Mouse (Mus musculus): ENCODE data around the gene Snx6. TPM values are rescaled to one million over a fixed set of nuclear protein-coding genes. Genes with fewer than 3 reads are reported as not detected.
"Not testable (repeated sequence)": the region's sequence is repeated elsewhere in the genome, so short reads cannot be mapped to it uniquely, and the experiment has no call there.

Gene Snx6
- 10 to 100 TPM; 55.1 to 61.0 TPM for total RNA-seq (2021)
- long read RNA-seq, experiment 1, transcript Snx6-201 (14 exons, 1,928 nt) = major isoform, 113 of 164 reads
- long read RNA-seq, experiment 1, partial matches to known transcripts = 29 of 164 reads
- long read RNA-seq, experiment 1, other reads (novel, unspliced or antisense) = 22 of 164 reads
- long read RNA-seq, experiment 2, transcript Snx6-201 (14 exons, 1,928 nt) = major isoform, 100 of 160 reads
- long read RNA-seq, experiment 2, partial matches to known transcripts = 32 of 160 reads
- long read RNA-seq, experiment 2, other reads (novel, unspliced or antisense) = 28 of 160 reads

DNA sequence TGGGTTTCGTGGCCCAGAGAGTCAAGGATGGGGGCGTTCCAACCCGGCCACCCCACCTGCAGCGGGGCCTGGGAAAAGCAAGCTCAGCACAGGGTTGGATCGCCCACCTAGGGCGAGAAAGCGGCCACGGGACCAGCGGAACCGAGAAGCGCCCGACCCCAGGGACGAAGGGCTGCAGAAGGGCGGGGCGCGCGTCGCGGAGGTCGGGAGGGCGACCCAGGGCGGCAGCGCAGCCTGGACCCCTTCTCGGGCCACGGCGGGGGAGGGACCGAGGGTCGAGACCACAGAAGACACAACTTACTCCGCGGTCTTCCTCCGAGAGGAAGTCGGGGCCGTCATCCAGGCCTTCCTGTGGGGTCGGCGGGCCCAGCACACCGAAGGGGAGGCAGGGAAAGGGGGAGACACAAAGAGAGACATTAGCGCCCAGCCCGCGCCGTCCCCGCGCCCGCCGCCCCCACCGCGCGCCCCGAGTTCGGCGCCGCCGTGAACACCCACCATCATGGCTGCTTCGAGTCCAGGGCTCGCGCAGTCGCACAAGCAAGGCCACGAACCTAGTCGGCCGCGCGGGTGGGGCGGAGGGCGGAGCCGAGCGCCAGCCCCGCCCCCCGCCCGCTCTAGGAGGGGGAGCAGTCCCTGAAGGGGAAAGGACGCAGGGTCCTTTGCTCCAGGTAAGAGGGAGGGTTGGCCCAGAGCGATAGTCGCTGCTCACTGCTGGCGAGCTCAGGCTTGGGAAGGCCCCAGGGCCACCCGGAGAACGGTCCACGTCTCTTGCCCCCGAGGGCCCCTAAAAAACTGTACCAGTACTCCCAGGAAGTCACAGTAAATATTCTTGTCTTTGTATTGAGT, at the start of gene Snx6:
Snx6 (minus strand) TSS at position 551 of the 846 bp plus-strand sequence.
- DNase-seq (ENCODE audit: low spot score in 2 of 2) = peak; percentile 81 to 84

DNA sequence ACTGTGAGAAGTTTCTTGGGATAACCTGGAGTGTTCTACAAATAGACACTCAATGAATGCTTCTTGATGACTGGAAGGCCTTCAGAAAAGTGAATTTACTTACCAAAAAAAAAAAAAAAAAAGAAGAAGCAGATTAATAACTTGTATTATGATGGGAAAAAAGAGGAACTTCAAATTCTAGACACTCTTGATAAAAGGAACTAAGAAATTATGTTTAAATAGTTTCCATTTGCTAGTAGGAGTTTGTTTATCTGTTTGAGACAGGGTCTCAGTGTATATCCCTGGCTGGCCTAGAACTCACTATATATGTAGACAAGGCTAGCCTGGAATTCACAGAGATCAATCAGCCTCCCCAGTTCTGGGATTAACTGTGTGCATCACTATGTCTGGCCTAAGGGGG, 48.9 kb upstream of the Snx6 start:
- DNase-seq (ENCODE audit: low spot score in 2 of 2) = no peak

DNA sequence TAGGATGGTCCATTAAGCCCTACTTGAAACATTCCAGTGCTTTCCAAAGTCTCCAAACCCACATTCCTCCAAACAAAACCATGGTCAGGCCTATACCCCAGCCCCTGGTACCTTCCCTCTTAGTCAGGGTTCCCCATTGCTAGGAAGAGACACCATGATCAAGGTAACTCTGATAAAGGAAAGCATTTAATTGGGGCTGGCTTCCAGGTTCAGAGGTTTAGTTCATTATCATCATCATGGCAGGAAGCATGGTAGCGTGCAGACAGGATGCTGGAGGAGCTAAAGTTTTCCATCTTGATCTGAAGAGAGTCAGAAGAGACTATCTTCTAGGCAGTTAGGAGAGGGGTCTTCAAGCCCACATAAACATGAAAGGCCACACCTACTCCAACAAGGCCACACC, 46.1 kb upstream of the Snx6 start:
- DNase-seq (ENCODE audit: low spot score in 2 of 2) = no peak

DNA sequence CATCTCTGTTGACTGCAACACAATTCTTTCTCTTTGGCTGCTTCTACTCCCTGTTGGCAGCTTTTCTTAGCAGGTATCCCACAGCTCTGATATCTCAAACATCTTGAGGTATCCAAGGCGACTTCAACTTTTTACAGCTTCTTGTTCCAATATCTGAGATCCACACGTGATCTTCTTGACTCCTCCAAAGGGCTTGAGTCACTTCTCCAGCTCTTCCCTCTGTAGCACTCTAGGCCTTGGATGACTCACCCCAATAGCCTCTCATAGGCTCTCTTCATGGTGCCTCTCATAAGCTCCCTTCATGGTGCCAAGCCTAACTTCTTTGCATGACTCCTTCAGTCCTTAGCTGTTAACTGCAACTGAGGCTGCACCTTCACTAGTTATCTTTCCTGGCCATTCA, 44.3 kb upstream of the Snx6 start:
- no peak for DNase-seq (ENCODE audit: low spot score in 2 of 2)

DNA sequence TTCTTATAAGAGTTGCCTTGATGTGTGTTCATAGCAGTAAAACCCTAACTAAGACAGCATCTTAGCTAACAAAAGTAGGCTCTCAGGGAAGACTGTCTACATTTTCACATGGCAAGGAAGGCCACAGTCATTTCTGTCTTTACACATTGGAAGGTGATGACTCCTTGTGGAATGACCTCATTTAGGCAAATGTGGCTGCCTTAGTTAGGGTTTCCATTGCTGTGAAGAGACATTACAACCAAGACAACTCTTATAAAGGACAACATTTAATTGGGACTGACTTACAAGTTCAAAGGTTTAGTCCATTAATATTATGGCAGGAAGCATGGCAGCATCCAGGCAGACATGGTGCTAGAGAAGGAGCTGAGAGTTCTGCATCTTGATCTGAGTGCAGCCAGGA, 43.4 kb upstream of the Snx6 start:
- no peak for DNase-seq (ENCODE audit: low spot score in 2 of 2)

DNA sequence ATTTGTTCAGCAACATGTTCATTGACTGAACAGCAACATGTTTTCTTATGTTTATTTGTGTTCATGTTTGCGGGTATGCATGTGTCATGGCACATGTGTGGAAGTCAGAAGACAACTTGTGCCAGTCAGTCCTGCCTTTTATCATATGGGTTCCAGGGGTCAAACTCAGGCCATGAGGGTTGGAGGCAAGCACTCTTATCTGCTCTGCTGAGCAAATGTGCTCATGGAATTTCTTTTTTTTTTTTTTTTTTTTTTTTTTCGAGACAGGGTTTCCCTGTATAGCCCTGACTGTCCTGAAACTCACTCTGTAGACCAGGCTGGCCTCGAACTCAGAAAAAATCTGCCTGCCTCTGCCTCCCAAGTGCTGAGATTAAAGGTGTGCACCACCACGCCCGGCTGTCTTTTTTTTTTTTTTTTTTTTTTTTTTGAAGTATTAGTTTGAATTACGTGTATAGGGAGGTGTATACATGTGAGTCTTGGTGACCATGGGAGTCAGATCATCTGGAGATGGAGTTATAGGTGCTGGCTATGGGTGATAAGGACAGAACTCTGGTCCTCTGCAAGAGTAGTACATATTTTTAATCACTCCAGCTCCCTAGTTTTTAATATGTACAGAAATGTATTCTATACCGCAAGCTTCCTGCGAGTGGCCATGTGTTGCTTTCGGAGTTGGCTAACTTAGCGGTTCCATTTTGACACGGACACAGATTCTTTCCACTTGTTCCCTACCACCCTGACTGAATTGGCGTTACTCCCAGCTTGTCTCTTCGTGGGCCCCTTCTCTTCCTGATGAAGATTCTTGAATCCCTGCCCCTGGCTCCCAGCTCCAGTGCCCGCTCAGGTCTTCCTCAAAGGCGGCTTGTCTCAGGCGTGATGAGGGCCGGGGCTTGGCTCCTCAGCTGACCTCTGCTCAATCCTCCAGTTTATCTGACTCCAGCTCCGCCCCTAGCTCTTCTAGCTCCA, 40.4 kb upstream of the Snx6 start:
- peak in 1 of 2 experiments; percentile 34 for DNase-seq (ENCODE audit: low spot score in 2 of 2)

DNA sequence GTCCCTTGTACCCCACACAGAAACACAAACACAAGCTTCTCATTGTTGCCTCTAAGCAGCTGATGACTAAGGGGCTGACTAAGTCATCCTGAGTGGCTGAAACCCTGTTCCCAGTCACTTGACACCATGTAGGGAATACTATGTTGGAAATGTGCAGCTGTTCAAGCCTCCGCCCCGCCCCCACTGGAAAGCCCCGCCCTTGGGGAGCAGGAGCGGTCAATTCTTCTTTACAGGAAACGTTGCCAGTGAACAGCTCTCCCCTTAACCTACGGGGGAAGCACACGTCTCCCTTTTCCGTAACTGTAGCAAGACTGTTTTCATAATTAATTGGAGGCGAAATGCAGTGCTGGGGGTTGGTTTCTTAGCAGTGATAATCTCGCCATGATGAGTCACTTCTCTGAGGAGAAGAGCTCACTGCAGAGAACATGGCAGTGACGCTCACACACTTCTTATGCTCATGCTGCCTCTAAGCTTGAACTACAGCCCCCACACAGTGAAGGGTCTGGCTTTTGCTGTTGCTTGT, 39.5 kb upstream of the Snx6 start:
- peak; percentile 77 to 89 for DNase-seq (ENCODE audit: low spot score in 2 of 2)

DNA sequence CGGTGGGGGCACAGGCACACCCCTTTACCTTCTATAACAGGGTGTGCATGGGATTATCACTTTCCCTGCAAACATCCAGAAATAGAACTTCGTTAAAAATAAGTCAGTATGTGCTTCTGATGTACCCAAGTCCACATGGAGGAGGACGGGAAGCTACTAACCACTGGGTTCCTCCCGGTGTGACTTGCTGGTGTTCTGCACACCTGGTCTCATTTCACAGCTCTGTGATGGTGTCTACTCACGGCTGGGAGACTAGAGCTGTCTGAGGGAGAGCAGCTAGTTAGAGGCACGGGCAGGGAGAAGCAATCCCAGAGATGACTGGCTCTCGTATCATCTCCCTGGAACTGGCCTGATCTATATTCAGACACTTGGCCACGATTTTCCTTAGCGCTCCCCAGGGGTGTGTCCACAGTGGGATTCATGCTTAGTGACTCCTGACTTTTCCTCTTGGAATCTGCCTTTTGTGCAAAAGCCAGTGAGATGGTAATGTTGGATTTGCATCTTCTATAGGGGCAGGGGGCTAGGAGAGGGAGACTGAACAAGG, 38.4 kb upstream of the Snx6 start:
- peak in 1 of 2 experiments; percentile 25 for DNase-seq (ENCODE audit: low spot score in 2 of 2)

DNA sequence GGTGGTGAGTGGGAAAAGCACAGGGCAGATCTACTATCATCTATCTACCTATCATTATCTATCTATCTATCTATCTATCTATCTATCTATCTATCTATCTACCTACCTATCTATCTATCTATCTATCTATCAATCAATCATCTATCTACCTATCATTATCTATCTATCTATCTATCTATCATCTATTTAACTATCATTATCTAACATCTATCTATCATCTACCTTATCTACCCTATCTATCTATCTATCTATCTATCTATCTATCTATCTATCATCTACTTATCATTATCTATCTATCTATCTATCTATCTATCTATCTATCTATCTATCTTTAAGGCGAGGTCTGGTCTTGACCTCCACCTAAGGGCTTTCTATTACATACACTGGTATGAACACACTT, 36.4 kb upstream of the Snx6 start:
- DNase-seq (ENCODE audit: low spot score in 2 of 2) = not testable (repeated sequence)

DNA sequence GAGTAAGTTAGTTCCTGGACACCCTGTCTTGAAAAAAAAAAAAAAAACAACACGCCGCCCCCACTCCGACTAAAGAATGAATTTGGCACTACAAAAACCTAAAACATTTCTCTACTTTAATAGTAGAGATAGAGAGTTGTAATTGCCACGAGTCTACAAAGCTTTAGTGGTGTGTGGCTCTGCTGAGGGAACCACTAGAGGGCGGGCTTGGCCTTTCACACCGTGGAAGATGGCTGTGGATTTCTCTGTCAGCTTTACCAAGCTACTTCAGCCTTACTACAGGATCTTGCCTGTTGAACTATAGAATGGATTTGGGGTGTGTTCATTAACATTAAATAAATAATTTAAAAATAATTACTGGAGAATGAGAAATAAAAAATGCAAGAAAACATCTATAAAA, 35.1 kb upstream of the Snx6 start:
- DNase-seq (ENCODE audit: low spot score in 2 of 2) = peak; percentile 62 to 80

DNA sequence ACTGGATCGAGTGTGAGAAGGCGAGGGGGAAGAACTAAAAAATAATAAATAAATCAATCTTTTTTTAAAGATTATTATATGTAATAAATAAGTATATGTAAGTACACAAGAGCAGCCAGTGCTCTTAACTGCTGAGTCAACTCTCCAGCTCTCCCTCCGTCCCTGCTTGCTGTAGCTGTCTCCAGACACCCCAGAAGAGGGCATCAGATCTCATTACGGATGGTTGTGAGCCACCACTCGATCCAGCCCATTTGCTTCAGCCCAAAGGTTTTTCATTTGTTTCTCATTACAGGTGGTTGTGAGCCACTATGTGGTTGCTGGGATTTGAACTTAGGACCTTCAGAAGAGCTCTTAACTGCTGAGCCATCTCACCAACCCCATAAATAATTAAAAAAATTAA, 34.4 kb upstream of the Snx6 start:
- no peak for DNase-seq (ENCODE audit: low spot score in 2 of 2)

DNA sequence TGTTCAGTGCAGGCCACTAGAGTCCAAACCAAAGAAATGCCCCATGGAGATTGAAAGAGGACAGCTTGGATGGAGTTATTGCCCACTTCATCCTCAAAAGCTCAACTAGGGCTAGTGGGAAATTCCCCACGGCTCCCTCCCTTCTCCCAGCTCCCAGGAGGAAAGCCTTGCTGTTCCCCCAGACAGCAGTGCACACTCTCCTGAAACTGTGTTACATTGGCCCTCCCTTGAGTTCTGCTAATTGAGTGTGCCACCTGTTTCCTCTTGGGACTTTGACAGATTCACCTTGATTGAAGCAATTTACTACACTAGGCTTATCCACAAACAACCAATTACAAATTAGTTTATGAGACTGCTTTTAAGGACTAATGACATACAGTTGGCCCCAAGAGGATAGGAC, 32.5 kb upstream of the Snx6 start:
- DNase-seq (ENCODE audit: low spot score in 2 of 2) = no peak

DNA sequence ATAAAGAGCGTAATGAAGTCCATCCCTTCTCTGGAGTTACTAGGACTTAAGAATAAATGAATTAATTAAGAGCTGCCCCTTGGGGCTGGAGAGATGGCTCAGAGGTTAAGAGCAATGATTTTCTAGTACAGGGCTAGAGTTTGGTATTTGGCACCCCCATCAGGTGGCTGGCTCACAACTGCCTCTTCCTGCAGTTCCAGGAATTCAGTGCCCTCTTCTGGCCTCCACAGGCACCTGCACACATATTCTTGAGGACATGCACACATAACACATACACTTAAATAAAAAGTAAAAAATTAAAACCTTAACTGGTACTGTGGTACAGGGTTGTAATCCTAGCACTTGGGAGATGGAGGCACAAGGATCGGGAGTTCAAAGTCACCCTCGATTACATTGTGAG, 29.7 kb upstream of the Snx6 start:
- DNase-seq (ENCODE audit: low spot score in 2 of 2) = no peak

DNA sequence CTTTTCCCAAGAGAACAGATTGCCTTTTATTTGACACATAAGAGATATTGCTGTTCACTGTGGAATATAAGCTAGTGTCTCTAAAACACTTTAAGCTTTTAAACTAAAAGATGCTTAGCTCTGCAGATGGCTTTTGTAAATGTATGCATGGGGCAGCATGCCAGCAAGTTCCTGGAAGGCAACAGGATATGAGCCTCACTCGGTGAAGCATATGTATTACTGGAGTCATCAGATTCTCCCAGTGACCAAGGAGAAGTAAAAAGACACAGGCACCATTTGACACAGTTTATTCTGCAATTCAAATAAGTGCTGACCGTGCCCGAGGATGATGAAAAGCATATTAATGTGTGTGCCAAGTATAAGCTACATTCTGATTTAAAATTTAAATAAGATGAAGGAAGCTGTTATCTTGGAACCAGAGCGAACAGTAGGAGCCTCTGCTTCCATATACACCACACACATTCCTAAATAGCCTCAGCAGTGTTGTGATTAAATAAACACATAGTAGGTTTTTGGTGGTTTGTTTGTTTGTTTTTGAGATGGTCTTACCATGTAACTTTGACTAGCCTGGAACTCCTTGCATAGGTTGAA, 27.4 kb upstream of the Snx6 start:
- peak in 1 of 2 experiments; percentile 28 for DNase-seq (ENCODE audit: low spot score in 2 of 2)

DNA sequence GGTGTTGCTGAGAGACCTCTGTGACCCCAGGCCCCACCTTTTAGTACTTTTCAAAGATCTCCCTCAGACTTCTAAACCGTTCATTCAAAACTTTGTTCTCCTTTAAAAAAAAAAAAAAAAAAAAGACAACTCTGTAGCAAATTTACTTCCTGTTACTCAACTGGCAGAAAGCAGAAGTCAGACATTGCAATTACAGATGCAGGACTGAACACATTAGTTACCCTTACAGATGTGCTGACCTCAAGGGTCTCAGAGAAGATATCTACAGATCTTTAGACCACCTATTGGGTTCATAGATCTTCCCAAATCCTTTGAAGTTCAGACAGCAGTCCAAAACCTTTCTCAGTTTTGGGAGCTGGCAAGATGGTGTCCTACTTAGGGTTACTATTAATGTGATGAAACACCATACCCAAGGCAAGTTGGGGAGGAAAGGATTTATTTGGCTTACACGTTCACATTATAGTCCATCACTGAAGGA, 25.2 kb upstream of the Snx6 start:
- no peak for DNase-seq (ENCODE audit: low spot score in 2 of 2)

DNA sequence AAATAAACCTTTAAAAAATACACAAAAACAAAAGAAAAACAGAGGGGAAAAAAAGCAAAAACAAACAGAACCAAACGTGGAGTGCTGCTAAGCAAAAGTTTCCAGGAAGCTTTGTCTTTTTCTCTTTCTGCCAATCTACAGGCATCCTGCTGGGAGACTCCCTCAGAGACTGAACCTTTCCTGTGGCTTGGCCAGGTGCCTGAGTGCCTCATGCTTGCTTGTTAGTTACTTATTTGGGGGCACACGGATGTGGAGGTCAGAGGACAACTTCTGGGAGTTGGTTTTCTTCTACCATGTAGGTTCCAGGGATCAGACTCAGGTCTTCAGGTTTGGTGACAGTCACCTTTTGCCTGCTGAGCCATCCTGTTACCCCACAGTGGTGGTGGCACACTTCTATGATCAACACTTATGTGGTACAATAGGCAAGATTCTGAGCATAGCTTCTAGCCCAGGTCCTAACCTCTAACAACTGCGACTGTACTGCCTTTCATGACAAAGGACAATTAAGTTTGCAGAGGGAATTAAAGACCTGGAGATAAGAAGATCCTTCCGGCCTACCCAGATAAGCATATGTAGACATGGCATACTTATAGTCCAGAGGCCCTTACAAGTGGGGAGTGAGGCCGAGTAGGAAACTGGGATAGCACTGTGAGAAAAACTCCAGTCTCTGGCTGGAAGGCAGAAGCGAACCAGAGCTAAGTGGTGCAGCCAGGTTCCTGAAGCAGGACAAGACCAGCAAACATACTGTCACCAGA, 23.9 kb upstream of the Snx6 start:
- no peak for DNase-seq (ENCODE audit: low spot score in 2 of 2)

DNA sequence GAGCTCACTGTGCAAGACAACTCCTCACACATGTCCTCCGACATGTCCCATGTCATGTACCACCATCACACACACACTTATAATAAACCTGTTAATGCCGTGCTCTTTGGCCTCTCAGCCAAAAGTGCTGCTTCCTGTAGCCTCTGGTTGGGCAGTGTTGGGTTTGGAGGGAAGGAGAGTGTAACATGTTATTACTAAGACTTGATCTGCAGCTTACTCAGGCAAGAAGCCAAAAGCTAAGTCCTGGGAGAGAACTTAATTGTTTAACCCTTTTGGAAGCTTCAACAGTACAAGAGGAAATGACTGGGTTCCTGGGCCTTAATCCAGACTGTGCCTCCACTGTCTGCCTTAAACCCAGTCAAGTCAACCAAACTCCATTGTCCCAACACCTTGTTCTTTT, 14.6 kb upstream of the Snx6 start:
- no peak for DNase-seq (ENCODE audit: low spot score in 2 of 2)

DNA sequence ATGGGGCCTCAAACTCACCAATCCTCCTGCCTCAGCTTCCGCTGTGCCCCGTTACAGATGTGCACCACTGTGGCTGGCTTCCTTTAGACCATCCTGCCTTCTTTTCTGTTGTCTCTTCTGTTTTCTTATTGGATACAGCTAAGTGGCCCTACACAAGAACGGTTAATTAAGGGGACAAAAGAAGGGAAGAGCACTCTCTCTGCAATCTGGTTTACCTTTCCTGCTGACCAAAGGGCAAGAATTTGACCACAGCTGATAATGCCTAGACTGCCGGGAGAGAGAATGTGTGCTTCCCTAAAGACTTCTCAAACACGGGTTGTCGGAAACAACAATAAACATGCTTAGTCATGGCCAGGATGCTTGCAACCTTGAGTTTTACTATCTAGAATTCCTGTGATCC, 12.0 kb upstream of the Snx6 start:
- DNase-seq (ENCODE audit: low spot score in 2 of 2) = no peak

DNA sequence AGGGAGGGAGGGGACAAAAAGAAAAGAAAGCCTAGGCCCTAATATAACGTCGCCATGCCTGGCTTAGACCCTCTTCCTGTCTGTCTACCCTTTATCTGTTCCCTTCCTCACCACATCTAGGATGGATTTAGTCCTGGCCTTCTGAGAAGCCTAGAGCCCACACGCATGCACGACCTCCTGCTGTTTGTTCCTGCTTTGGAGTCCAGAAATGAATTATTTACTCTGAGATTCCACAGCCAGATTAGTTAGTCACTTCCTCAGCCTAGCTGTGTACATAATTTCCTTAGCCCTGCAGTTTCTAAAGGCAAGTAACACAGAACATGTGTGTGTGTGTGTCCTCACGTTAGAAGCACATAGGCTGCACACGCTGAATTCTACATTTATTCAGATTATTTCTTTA, 10.6 kb upstream of the Snx6 start:
- no peak for DNase-seq (ENCODE audit: low spot score in 2 of 2)

Data from gastrocnemius, postnatal 4 days (tissue).